Mouse (Mus musculus): ENCODE data around the gene Ercc1. TPM values are rescaled to one million over a fixed set of nuclear protein-coding genes. Genes with fewer than 3 reads are reported as not detected.

Gene Ercc1
- polyA plus RNA-seq, 2 experiments = 9.8 to 15.7 TPM

DNA sequence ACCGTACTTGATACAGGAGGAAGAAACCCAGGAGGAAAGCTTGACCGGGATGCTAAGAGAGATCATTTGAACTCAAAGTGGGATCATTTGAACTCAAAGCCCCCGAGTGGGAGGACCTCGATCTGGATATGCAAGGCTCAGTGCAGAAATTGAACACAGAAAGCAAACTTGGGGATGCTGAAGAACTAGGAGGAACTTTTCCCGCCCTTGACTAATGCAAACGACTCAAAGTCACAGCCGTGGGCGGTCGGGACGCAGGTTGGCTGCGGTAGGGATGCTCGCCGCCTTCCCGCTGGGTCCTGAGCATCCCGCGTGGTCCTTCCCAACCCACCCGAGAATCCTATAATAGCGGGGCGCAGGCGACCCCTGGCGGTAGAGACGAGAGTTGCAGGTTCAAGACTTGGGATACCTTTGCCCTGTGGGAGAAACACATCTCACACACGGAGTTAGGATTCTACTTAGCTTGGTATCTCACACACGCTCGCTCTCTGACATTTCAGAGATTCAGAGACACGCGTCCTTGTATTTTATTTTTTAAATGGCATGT lies 2.0 kb upstream of the Ercc1 start:
- H3K27ac ChIP-seq = no peak overlapping the region
- H3K27me3 ChIP-seq (ENCODE audit: control insufficient read depth, insufficient read depth, low read length) = peaks cover 31% of the 10 kb centered on the region
- peak overlapping the region; percentile 38 for H3K4me2 ChIP-seq (ENCODE audit: low read depth)
- no peaks in the 10 kb centered on the region for H3K36me3 ChIP-seq (replicated peaks; ENCODE audit: control insufficient read depth, insufficient read depth, low read depth)
- no peak overlapping the region for H3K9ac ChIP-seq (replicated peaks)
- no peak for ATAC-seq (ENCODE audit: insufficient read depth)
- peak overlapping the region in 1 of 2 experiments; percentile 30; a peak in 2 of 4 replicates for H3K4me3 ChIP-seq (ENCODE audit: insufficient read depth in 1 of 2, low read depth in 2 of 2, low read length in 2 of 2)
- DNase-seq (ENCODE audit: low read depth in 3 of 3, low spot score in 3 of 3) = no peak
- TF ChIP-seq CTCF (IDR thresholded peaks at IDR 0.05; ENCODE audit: low read depth) = peak; percentile 98
- TF ChIP-seq EP300 (IDR thresholded peaks at IDR 0.05; ENCODE audit: low read depth) = no peak
- no peaks in the 10 kb centered on the region for H3K9me3 ChIP-seq (ENCODE audit: control insufficient read depth, low read length)
- 1% methylated on average over 27 of the region's 27 CpGs for WGBS (ENCODE audit: insufficient replicate concordance)
- H3K4me1 ChIP-seq (replicated peaks; ENCODE audit: control insufficient read depth in 2 of 2, insufficient read depth in 2 of 2, low read length in 1 of 2) = peaks cover 0 to 14% of the 10 kb centered on the region in 2 experiments; a peak in 3 of 4 replicates

DNA sequence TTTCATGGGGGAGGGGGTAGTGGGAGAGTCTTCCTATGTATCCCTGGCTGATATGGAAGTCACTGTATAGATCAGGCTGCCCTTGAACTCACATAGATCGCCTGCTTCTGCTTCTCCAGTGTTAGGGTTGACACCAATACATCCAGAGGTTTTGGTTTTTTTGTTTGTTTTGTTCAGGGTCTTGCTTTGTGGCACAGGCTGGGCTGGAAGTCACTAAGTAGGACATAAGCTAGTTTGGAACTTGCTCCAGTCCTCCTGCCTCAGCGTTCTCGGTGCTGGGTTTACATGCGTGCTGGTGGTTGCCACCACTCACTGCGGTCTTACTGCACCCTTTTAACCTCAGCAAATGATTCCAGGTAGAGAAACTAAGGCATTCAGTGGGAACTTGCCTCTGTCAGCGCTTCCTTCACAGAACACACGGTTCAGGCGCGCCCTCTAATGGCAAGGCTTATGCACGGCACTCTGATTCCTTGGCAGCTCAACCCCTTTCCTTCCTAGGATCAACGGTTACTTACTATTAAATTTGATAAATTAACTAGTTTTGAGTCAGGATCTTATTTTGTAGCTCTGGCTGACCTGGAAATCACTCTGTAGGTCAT lies 1.3 kb upstream of the Ercc1 start:
- peak overlapping the region; percentile 26 for H3K4me2 ChIP-seq (ENCODE audit: low read depth)
- peaks cover 31% of the 10 kb centered on the region for H3K27me3 ChIP-seq (ENCODE audit: control insufficient read depth, insufficient read depth, low read length)
- H3K27ac ChIP-seq = no peak overlapping the region
- no peak overlapping the region for H3K4me3 ChIP-seq (ENCODE audit: insufficient read depth in 1 of 2, low read depth in 2 of 2, low read length in 2 of 2)
- ATAC-seq (ENCODE audit: insufficient read depth) (no peak), DNase-seq (ENCODE audit: low read depth in 3 of 3, low spot score in 3 of 3) (peak in 2 of 3 experiments; percentile 57 to 59)
- 2% methylated on average over 11 of the region's 11 CpGs for WGBS (ENCODE audit: insufficient replicate concordance)
- no peak overlapping the region for H3K9ac ChIP-seq (replicated peaks)
- no peak for TF ChIP-seq EP300 (IDR thresholded peaks at IDR 0.05; ENCODE audit: low read depth)
- TF ChIP-seq CTCF (IDR thresholded peaks at IDR 0.05; ENCODE audit: low read depth) = peak; percentile 97
- peaks cover 0 to 14% of the 10 kb centered on the region in 2 experiments; a peak in 3 of 4 replicates for H3K4me1 ChIP-seq (replicated peaks; ENCODE audit: control insufficient read depth in 2 of 2, insufficient read depth in 2 of 2, low read length in 1 of 2)
- H3K36me3 ChIP-seq (replicated peaks; ENCODE audit: control insufficient read depth, insufficient read depth, low read depth) = no peaks in the 10 kb centered on the region
- no peaks in the 10 kb centered on the region for H3K9me3 ChIP-seq (ENCODE audit: control insufficient read depth, low read length)

DNA sequence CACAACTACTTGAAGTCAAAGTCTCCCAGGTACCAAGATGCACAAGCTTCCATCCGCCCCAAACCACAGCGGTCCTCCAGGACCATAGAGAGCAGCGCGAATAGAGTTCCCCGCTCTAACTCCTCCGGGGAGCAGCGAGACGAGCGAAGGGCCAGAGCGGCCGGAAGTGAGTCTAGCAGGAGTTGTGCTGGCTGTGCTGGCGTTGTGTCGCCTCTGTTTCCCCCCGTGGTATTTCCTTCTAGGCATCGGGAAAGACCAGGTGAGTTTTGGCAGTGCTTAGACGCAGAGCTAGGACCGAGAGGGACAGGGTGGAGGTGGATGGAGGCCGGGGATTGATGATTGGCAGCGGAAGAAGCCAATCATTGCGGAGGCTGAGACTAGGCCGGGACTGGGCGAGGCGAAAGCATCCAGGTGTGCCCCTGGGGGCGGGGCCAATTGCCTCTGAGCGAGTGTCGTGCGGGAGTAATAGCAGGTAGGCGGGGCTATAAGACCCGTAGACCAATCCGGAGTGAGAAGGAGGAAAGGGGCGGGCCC lies 427 bp downstream of the Ercc1 start:
- WGBS (ENCODE audit: insufficient replicate concordance) = 0% methylated on average over 31 of the region's 31 CpGs
- Histone ChIP-seq H3K36me3 (replicated peaks; ENCODE audit: control insufficient read depth, insufficient read depth, low read depth) (no peaks in the 10 kb centered on the region), H3K27ac (no peak overlapping the region)

DNA sequence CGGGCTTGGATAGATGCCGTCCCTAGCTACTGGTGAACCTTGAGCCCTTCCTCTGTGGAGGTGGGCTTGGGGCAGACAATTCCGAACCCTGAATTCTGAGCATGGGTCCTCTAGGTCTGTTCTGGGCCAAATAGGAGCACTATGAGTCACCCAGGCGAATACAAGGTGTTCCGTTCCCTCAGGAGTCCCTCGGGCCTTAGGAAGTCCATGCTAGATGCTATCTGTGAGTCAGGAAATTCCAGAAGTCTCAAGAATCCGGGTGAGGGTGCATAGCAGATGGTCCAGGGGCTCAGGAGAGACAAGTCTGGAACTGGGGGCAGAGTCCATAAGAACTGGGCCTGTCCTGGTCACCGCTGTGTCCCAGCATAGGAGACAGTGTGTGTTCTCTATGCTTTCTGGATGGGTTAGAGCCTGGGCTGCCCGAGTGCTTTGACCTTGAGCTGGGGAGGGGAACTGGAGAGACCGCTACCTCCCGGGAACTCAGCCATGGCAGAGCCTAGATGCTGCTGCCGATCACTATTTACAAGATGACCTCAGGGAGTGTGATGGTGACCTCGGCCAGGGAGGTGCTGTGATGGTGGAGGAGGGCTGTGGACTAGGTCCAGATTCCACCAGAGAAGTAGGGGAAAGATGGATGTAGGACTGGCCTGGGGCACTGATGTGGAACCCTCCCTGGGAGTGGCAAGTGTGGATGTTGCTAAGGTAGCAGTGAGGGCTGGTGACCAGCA lies 4.8 kb downstream of the Ercc1 start:
- H3K9ac ChIP-seq (replicated peaks) = no peak overlapping the region
- ATAC-seq (ENCODE audit: insufficient read depth) = no peak
- 68% methylated on average over 13 of the region's 13 CpGs for WGBS (ENCODE audit: insufficient replicate concordance)

More for the DNA sequence above, 427 bp downstream of the Ercc1 start:
- DNase-seq (ENCODE audit: low read depth in 3 of 3, low spot score in 3 of 3) (peak; percentile 96 to 97 (median 97)), ATAC-seq (ENCODE audit: insufficient read depth) (peak; percentile 95)
- H3K4me3 ChIP-seq (ENCODE audit: insufficient read depth in 1 of 2, low read depth in 2 of 2, low read length in 2 of 2) = peak overlapping the region; percentile 55 to 96
- TF ChIP-seq EP300 (IDR thresholded peaks at IDR 0.05; ENCODE audit: low read depth) = no peak
- TF ChIP-seq CTCF (IDR thresholded peaks at IDR 0.05; ENCODE audit: low read depth) = no peak
- H3K27me3 ChIP-seq (ENCODE audit: control insufficient read depth, insufficient read depth, low read length) = peaks cover 31% of the 10 kb centered on the region
- no peaks in the 10 kb centered on the region for H3K9me3 ChIP-seq (ENCODE audit: control insufficient read depth, low read length)
- H3K9ac ChIP-seq (replicated peaks) = peak overlapping the region; percentile 37
- peaks cover 0 to 14% of the 10 kb centered on the region in 2 experiments; a peak in 3 of 4 replicates for H3K4me1 ChIP-seq (replicated peaks; ENCODE audit: control insufficient read depth in 2 of 2, insufficient read depth in 2 of 2, low read length in 1 of 2)
- peak overlapping the region; percentile 75 for H3K4me2 ChIP-seq (ENCODE audit: low read depth)

DNA sequence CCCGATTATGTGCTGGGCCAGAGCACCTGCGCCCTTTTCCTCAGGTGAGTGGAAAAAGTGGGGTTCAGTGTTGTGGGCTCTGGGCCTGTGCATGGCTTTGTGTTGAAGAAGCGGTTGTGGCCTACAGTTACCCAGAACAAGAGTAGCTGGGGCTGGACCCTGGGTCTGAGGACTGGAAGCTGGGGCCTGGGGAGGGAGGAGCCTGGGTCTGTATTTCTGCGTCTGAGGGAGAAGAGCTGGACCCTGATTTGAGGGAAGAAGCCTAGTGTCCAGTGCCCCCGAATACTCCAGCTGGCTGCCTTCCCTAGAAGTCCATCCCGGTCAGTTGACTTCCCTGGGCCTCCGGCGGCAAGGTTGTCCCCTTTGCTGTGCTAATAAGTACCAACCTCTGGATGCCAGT lies 5.6 kb downstream of the Ercc1 start:
- Histone ChIP-seq H3K27me3 (ENCODE audit: control insufficient read depth, insufficient read depth, low read length) (no peaks in the 10 kb centered on the region), H3K4me3 (ENCODE audit: insufficient read depth in 1 of 2, low read depth in 2 of 2, low read length in 2 of 2) (no peak overlapping the region), H3K9ac (replicated peaks) (no peak overlapping the region), H3K4me1 (replicated peaks; ENCODE audit: control insufficient read depth in 2 of 2, insufficient read depth in 2 of 2, low read length in 1 of 2) (peaks cover 0 to 6% of the 10 kb centered on the region in 2 experiments; a peak in 3 of 4 replicates), H3K36me3 (replicated peaks; ENCODE audit: control insufficient read depth, insufficient read depth, low read depth) (no peaks in the 10 kb centered on the region), H3K9me3 (ENCODE audit: control insufficient read depth, low read length) (no peaks in the 10 kb centered on the region), H3K4me2 (ENCODE audit: low read depth) (no peak overlapping the region), H3K27ac (no peak overlapping the region)
- TF ChIP-seq EP300 (IDR thresholded peaks at IDR 0.05; ENCODE audit: low read depth) = no peak
- WGBS (ENCODE audit: insufficient replicate concordance) = 80% methylated on average over 8 of the region's 8 CpGs
- DNase-seq (ENCODE audit: low read depth in 3 of 3, low spot score in 3 of 3) = no peak
- no peak for ATAC-seq (ENCODE audit: insufficient read depth)

More for the DNA sequence above, 4.8 kb downstream of the Ercc1 start:
- no peak overlapping the region for H3K27ac ChIP-seq
- H3K4me3 ChIP-seq (ENCODE audit: insufficient read depth in 1 of 2, low read depth in 2 of 2, low read length in 2 of 2) = no peak overlapping the region
- H3K9me3 ChIP-seq (ENCODE audit: control insufficient read depth, low read length) = no peaks in the 10 kb centered on the region
- TF ChIP-seq EP300 (IDR thresholded peaks at IDR 0.05; ENCODE audit: low read depth) (no peak), CTCF (IDR thresholded peaks at IDR 0.05; ENCODE audit: low read depth) (no peak)
- no peak overlapping the region for H3K4me2 ChIP-seq (ENCODE audit: low read depth)
- DNase-seq (ENCODE audit: low read depth in 3 of 3, low spot score in 3 of 3) = no peak
- peaks cover 0 to 9% of the 10 kb centered on the region in 2 experiments; a peak in 3 of 4 replicates for H3K4me1 ChIP-seq (replicated peaks; ENCODE audit: control insufficient read depth in 2 of 2, insufficient read depth in 2 of 2, low read length in 1 of 2)
- H3K36me3 ChIP-seq (replicated peaks; ENCODE audit: control insufficient read depth, insufficient read depth, low read depth) = no peaks in the 10 kb centered on the region
- no peaks in the 10 kb centered on the region for H3K27me3 ChIP-seq (ENCODE audit: control insufficient read depth, insufficient read depth, low read length)
